Mouse (Mus musculus) hindbrain, embryonic 13.5 days (tissue): ENCODE data around the gene Galnt17. TPM values are rescaled to one million over a fixed set of nuclear protein-coding genes. Genes with fewer than 3 reads are reported as not detected.

ENCODE experiments used
- ATAC-seq: fragments of 200-750 bp; cut with Nextera tagmentation; 2 replicates; pipeline ENCODE4 v1.8.0; 2017; ENCODE audit warnings: moderate TSS enrichment; ENCODE audit not compliant: low FRiP score
- H3K27ac ChIP-seq: fragments of 300-500 bp; sonication (generic); 2 replicates; pipeline ENCODE4 v1.5.1; 2015; ENCODE audit warnings: inconsistent platforms, mild to moderate bottlenecking, moderate library complexity
- H3K27me3 ChIP-seq: fragments of 300-500 bp; sonication (generic); 2 replicates; pipeline ENCODE4 v1.6.1; 2015; ENCODE audit warnings: mild to moderate bottlenecking, inconsistent platforms
- H3K36me3 ChIP-seq: fragments of 300-500 bp; sonication (generic); 2 replicates; pipeline ENCODE4 v1.6.1; 2015; ENCODE audit warnings: mild to moderate bottlenecking, inconsistent platforms
- H3K4me1 ChIP-seq: fragments of 300-500 bp; sonication (generic); replicated peaks from 2 replicates; pipeline ENCODE4 v1.6.1; 2015; ENCODE audit warnings: inconsistent platforms
- H3K4me2 ChIP-seq: fragments of 300-500 bp; sonication (generic); 2 replicates; pipeline ENCODE4 v1.6.1; 2015; ENCODE audit warnings: inconsistent platforms, mild to moderate bottlenecking, moderate library complexity
- H3K4me3 ChIP-seq: fragments of 300-500 bp; sonication (generic); 2 replicates; pipeline ENCODE4 v1.5.1; 2015; ENCODE audit warnings: mild to moderate bottlenecking, inconsistent platforms
- H3K9ac ChIP-seq: fragments of 300-500 bp; sonication (generic); 2 replicates; pipeline ENCODE4 v1.6.1; 2015; ENCODE audit warnings: mild to moderate bottlenecking, inconsistent platforms
- H3K9me3 ChIP-seq: fragments of 300-500 bp; sonication (generic); 2 replicates; pipeline ENCODE4 v1.6.1; 2016; ENCODE audit warnings: inconsistent platforms
- WGBS: fragments of 180-500 bp; shearing (Covaris S2); methylation state at CpG from one replicate; pipeline ENCODE4 v1.1.7; 2015; 5-methylcytosine and 5-hydroxymethylcytosine counted together
- polyA plus RNA-seq: library from polyadenylated mRNA; unstranded; fragments of >200 nt; fragmentation: Nextera tagmentation; extraction: Ambion mirVana; gene quantifications from 2 replicates; pipeline ENCODE4 v1.2.1, GENCODE M21; 2015

Gene Galnt17
- 7.9 and 9.6 TPM in 2 replicates for polyA plus RNA-seq

DNA sequence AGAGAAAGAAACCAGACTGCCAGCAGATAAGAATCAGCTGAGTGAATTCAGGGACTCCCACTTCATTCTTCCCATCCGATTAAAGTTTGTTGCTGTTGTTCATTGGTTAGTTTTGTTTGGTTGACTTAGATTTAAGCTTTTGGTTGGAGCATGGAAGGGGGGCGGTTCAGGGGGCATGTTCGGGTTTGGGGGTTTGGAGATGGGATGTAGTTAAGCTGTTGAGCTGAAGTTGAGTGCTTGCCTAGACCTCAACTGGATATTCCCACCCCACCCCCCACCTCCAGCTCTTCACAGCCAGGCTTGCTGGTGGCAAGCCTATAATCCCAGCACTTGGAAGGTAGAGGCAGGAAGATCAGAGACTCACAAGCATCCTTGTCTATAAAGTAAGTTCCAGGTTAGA lies at the start of gene Galnt17:
Galnt17 (minus strand) TSS at position 101 of the 400 bp plus-strand sequence.
- 72% methylated on average over 3 of the region's 3 CpGs for WGBS
- peak within 1 kb of the TSS; percentile 91 for H3K4me2 ChIP-seq
- H3K27ac ChIP-seq: peak within 1 kb of the TSS; percentile 92

DNA sequence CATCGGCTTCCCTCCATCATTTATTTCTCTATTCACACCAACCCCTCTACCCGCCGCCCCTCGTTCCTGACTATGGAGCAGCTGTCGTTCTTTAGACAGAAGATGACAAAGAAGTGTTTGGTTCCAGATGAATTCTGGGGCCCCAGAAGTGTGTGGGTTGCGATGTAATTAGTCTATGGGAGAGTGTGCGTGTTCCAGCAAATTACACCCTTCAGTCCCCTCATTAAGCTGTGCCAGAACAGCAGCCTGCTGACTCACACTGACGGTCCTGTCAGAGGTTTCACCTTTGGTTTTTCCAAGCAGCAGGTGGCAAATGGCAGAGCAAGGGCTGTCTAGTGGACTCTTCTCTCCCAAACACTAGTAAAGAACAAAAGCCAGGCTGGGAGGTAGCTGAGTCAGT lies 26.2 kb upstream of the Galnt17 start:
- Histone ChIP-seq H3K4me1 (no peaks in the 10 kb centered on the region), H3K27me3 (no peaks in the 10 kb centered on the region), H3K9ac (no peak overlapping the region), H3K4me2 (no peak overlapping the region), H3K4me3 (no peak overlapping the region), H3K36me3 (no peaks in the 10 kb centered on the region), H3K27ac (no peak overlapping the region), H3K9me3 (no peaks in the 10 kb centered on the region)
- ATAC-seq: no peak
- WGBS: 57% methylated on average over 8 of the region's 8 CpGs

More for the DNA sequence above, at the start of gene Galnt17:
- H3K4me3 ChIP-seq: peak within 1 kb of the TSS; percentile 74
- no peak for ATAC-seq
- H3K36me3 ChIP-seq: no peaks in the 10 kb centered on the region
- H3K9ac ChIP-seq: peak within 1 kb of the TSS; percentile 84
- H3K4me1 ChIP-seq: peaks cover 30% of the 10 kb centered on the region
- no peaks in the 10 kb centered on the region for H3K9me3 ChIP-seq
- H3K27me3 ChIP-seq: peaks cover 22% of the 10 kb centered on the region

DNA sequence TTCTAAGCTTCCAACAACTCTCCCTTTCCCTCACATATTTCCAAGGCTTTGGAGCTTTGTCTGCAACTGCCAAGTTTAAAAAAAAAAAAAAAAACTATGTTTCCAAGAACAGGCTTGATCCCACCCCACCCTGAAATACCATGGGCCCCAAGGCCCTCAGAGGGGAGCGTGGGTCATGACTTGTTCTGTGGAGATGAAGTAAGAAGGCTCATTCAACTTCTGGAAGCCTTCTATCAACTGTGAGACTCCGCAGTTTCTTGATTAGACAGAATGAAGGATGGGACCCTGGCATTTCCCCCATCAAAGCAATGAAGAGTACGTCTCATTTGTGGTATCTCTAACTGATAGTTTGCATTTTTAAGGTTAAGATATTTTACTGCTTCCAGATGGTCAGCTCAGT lies 13.0 kb upstream of the Galnt17 start:
- no peak overlapping the region for H3K9ac ChIP-seq
- 81% methylated on average over 3 of the region's 3 CpGs for WGBS

DNA sequence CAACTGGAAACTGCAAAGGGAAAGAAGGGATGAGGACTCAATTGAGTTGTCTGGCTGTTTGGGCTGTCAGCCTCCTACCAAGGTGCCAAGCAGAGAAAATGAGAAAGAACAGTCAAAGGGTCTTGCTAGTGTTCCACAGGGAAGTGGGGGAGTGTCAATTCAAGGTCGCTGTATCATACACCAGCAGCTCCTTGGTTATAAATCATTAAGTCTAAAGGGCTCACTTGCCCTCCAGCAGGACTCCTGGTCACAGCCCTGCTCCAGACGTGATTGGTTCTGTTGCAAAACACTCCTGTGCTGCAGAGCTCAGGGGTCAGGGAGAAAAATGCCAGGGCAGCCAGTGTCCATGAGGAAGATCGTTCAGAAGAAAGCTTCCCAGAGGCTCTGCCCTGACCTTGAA lies 11.3 kb upstream of the Galnt17 start:
- WGBS: 68% methylated on average over 3 of the region's 3 CpGs
- no peaks in the 10 kb centered on the region for H3K36me3 ChIP-seq

More for the DNA sequence above, 13.0 kb upstream of the Galnt17 start:
- ATAC-seq: no peak
- H3K9me3 ChIP-seq: no peaks in the 10 kb centered on the region
- no peak overlapping the region for H3K27ac ChIP-seq
- no peaks in the 10 kb centered on the region for H3K27me3 ChIP-seq
- no peaks in the 10 kb centered on the region for H3K36me3 ChIP-seq
- H3K4me3 ChIP-seq: no peak overlapping the region
- H3K4me2 ChIP-seq: no peak overlapping the region
- H3K4me1 ChIP-seq: peaks cover 5% of the 10 kb centered on the region; the same call in 1 of the 2 replicates

DNA sequence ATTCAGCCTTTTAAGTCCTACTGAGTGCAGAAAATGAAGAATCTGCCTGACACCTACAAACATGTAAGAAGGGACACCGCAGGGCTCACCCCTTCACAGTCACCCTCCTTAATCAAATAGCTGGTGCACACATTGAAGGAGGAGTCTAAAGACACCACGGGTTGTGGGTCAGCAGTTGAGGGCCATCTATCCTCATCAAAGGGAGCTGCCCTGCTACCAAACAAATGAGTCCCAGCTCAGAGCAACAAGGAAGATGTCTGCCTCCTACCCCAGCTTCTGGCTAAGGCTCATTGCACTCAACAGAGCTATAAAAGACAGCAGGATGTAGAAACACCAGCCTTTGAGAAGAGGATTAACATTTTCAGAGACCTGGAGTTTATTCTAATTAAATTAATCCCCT lies 10.8 kb upstream of the Galnt17 start:
- WGBS: 55% methylated on average over 2 of the region's 2 CpGs
- H3K4me2 ChIP-seq: no peak overlapping the region
- ATAC-seq: no peak
- H3K4me3 ChIP-seq: no peak overlapping the region
- no peaks in the 10 kb centered on the region for H3K27me3 ChIP-seq
- H3K36me3 ChIP-seq: no peaks in the 10 kb centered on the region
- H3K9me3 ChIP-seq: no peaks in the 10 kb centered on the region
- peaks cover 5% of the 10 kb centered on the region; the same call in 1 of the 2 replicates for H3K4me1 ChIP-seq
- 0 out of 2 replicates have a peak overlapping the region, but pooled peaks have one; percentile 35 for H3K27ac ChIP-seq
- no peak overlapping the region for H3K9ac ChIP-seq

More for the DNA sequence above, 11.3 kb upstream of the Galnt17 start:
- H3K27ac ChIP-seq: no peak overlapping the region; the same call in 1 of the 2 replicates
- no peak overlapping the region for H3K9ac ChIP-seq
- peaks cover 5% of the 10 kb centered on the region; the same call in 1 of the 2 replicates for H3K4me1 ChIP-seq
- H3K4me2 ChIP-seq: no peak overlapping the region
- no peak for ATAC-seq
- H3K9me3 ChIP-seq: no peaks in the 10 kb centered on the region
- no peaks in the 10 kb centered on the region for H3K27me3 ChIP-seq
- H3K4me3 ChIP-seq: no peak overlapping the region

DNA sequence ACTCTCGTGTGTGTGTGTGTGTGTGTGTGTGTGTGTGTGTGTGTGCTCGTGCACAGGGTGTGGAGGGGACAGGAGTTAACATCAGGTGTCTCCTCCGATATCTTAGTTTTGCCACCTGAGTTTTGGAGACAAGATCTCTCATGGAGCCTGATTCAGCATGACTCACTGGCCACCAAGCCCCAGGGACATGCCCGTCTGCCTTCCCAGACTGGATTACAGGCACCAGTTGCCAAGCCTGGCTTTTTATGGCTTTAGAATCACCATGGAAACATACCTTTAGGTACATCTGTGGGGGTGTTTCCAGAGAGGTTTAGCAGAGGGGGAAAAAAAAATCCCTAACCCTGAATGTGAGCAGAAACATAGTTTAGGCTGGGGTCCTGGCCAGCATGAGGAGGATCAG lies 6.7 kb upstream of the Galnt17 start:
- no peaks in the 10 kb centered on the region for H3K9me3 ChIP-seq
- no peaks in the 10 kb centered on the region for H3K36me3 ChIP-seq
- H3K4me2 ChIP-seq: no peak overlapping the region
- H3K4me3 ChIP-seq: no peak overlapping the region
- no peak overlapping the region for H3K27ac ChIP-seq
- peaks cover 5% of the 10 kb centered on the region; the same call in 1 of the 2 replicates for H3K4me1 ChIP-seq
- H3K27me3 ChIP-seq: no peaks in the 10 kb centered on the region
- ATAC-seq: no peak
- no peak overlapping the region for H3K9ac ChIP-seq
- 73% methylated on average over 4 of the region's 4 CpGs for WGBS

DNA sequence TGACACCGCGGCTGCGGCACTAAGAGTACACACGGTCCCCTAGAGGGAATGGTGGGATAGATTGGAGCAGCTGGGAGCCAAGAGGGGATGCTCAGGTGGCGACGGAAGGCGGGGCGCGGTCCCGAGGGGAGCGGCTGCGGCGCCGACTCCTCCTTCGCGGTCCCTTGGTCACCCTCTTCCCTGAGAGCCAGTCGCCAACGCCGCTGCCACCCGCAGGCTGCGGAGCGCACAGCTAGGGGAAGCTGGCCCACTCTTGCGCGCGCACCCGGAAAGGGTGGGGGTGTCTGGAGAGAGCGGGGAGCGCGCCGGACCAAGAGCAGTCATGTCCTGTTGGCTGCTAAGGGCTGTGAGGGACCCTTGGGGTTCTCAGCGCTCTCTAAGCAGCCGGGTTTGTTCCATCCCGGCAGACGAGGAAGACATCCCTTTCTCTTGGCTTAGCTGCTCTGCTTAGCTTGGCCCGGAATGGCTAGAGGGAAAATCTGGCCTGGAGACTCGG lies 593 bp downstream of the Galnt17 start:
- H3K27me3 ChIP-seq: peaks cover 22% of the 10 kb centered on the region
- peak; percentile 91 for ATAC-seq
- H3K27ac ChIP-seq: peak overlapping the region; percentile 92
- no peaks in the 10 kb centered on the region for H3K9me3 ChIP-seq
- H3K4me2 ChIP-seq: peak overlapping the region; percentile 91
- H3K36me3 ChIP-seq: no peaks in the 10 kb centered on the region
- H3K4me1 ChIP-seq: peaks cover 30% of the 10 kb centered on the region
- under 1% methylated on average over 35 of the region's 36 CpGs for WGBS
- H3K4me3 ChIP-seq: peak overlapping the region; percentile 74
- peak overlapping the region; percentile 84 for H3K9ac ChIP-seq

DNA sequence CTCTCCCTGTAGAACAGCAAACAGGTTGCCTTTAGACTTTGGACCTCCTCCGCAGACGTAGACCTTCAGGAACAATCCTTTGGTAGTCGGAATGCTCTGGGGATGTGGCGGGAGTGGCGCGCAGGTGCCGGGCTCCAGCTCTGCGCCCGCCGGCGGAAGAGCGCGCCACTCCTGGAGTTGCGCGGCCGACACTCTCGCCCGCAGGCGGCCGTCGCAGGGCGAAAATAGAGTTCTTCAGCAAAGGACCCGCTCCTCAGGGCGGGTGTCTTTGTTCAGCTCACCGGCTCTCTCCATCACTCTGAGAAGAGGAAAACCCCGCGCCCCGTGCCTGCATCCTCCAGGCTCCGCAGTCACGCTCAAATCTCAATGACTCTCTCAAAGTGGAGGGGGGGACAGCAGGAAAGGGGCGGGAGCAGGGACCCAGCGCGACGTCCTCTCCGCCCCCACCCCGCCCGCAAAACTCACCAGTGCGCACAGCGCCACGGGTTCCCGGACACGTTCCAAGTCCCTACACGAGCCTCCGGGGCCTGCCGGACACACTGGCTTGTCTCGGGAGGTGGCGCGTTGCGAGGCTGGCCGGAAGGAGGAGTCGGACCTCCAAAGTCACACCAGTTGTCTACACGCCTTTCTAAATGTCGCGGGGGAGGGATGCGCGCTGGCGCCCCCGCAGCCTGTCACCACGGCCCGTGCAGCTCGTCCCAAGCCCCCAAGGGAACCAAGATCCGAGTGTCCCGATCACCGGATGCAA lies 1.2 kb downstream of the Galnt17 start:
- Histone ChIP-seq H3K36me3 (no peaks in the 10 kb centered on the region), H3K27me3 (peaks cover 22% of the 10 kb centered on the region), H3K9me3 (no peaks in the 10 kb centered on the region), H3K4me2 (peak overlapping the region; percentile 91), H3K4me1 (peaks cover 32% of the 10 kb centered on the region), H3K9ac (peak overlapping the region; percentile 84), H3K4me3 (peak overlapping the region; percentile 74), H3K27ac (peak overlapping the region; percentile 92)
- ATAC-seq: peak; percentile 66
- under 1% methylated on average over 64 of the region's 64 CpGs for WGBS

DNA sequence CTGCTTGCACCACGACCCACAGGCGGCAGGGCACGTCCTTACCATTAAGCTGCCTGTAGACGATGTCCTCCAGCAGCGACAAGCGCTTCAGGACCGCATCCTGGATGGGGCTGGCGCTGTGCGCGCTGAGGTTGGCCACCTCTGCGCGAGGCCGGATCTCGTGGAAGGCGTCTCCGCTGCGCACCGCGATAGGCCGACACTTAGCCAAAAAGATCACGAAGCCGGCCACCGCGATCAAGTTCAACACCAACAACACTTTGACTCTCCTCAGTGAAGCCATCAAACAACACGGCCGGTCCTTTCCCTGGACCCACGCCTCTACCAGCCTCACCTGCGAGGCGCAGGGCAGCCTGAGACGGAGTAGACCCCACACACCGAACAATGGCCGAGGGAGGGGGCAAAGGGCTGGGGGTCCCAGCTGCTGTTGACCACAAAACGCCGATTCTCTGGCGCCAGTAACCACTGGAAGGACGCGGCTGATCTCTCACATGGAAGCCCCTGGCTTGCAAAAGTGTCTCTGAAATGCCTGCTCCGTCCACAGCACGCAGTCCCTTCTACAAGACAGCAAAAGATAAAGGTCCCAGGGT lies 1.9 kb downstream of the Galnt17 start:
- under 1% methylated on average over 39 of the region's 39 CpGs for WGBS
- peaks cover 22% of the 10 kb centered on the region for H3K27me3 ChIP-seq
- peak overlapping the region; percentile 92 for H3K27ac ChIP-seq
- no peaks in the 10 kb centered on the region for H3K9me3 ChIP-seq
- H3K36me3 ChIP-seq: no peaks in the 10 kb centered on the region
- peaks cover 32% of the 10 kb centered on the region for H3K4me1 ChIP-seq
- no peak for ATAC-seq
- H3K4me2 ChIP-seq: peak overlapping the region; percentile 91
- H3K4me3 ChIP-seq: peak overlapping the region; percentile 74
- peak overlapping the region; percentile 84 for H3K9ac ChIP-seq

DNA sequence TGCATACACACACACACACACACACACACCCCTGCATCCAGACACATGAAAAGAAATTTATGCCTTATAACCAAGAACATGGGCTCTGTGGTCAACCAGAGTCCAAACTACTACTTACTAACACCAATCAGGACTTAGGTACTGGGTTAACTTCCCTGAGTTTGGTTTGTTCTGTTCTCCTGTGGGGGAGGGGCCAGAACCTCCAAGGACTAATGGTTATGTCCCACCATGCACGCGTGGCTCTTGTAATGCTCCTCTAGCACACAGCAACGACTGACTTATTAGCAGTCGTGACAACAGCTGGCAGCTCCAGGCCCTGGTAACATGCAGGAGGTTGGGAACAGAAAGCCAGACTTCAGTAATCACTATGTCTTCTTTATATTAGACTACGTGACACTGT lies 3.1 kb downstream of the Galnt17 start:
- Histone ChIP-seq H3K27ac (no peak overlapping the region), H3K4me1 (peaks cover 32% of the 10 kb centered on the region), H3K4me3 (peak overlapping the region; percentile 74), H3K9ac (0 out of 2 replicates have a peak overlapping the region, but pooled peaks have one; percentile 84), H3K27me3 (peaks cover 22% of the 10 kb centered on the region), H3K9me3 (no peaks in the 10 kb centered on the region), H3K4me2 (peak overlapping the region; percentile 91), H3K36me3 (no peaks in the 10 kb centered on the region)
- ATAC-seq: no peak
- 33% methylated on average over 5 of the region's 5 CpGs for WGBS

DNA sequence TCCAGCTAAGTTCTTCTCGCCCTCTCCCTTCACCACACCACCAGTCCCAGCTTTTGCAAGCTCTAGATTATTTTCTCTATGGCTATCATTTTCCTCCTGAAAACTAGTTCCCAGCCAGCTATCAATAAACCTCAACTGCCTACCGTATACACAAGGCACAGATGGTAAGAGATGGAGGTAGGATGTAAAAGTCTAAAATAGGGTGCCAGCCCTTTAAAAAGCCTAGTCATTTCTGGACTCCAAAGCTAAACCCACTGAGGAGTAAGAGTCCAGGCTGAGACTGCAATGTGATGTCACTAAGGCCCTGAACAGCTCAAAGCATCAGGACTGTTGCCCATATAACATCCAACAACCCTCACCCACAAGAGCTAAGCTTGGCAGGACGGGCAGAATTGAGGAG lies 6.8 kb downstream of the Galnt17 start:
- H3K9me3 ChIP-seq: no peaks in the 10 kb centered on the region
- H3K36me3 ChIP-seq: no peaks in the 10 kb centered on the region
- WGBS: 87% methylated on average over 3 of the region's 3 CpGs
- peaks cover 21% of the 10 kb centered on the region for H3K27me3 ChIP-seq
- no peak for ATAC-seq
- H3K4me3 ChIP-seq: no peak overlapping the region
- H3K4me1 ChIP-seq: peaks cover 29% of the 10 kb centered on the region
- no peak overlapping the region for H3K9ac ChIP-seq
- no peak overlapping the region for H3K4me2 ChIP-seq
- no peak overlapping the region for H3K27ac ChIP-seq

DNA sequence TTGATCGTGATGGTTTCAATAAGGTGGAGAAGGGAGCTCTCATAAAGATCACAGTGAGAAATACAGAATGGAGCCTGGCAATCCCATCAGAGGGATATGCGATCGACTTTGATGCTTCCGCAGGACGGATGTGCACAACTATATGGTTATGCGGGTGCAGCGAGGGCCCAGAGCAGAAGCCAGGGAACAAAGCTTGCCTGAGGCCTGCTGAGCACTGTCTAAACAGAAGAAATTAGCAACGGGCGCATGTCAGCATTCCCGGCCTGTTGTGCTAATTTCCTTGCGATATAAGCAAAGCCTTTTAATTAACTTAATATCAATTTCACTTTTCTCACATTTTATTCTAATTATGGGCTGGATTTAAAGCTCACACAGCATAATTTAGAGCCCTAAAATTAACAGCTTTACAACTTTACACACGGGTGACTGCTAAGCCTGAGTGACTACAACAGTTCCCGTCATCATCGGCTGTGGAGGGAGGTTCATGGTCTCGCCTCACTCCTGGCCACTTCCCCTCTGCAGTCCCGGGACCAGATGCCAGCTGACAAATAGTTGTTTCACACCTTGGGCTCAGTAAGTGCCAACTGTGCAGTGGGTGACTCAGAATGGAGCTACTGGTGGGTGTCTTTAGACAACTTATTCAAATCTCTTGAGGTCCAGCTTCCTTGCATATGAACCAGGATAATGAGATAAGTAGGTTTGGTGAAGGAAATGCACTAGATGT lies 14.4 kb downstream of the Galnt17 start:
- 78% methylated on average over 16 of the region's 16 CpGs for WGBS
- no peaks in the 10 kb centered on the region for H3K36me3 ChIP-seq
- no peak overlapping the region for H3K9ac ChIP-seq
- 0 out of 2 replicates have a peak, but pooled peaks cover 3% of the 10 kb centered on the region for H3K4me1 ChIP-seq
- H3K9me3 ChIP-seq: no peaks in the 10 kb centered on the region
- H3K27ac ChIP-seq: no peak overlapping the region; the same call in 1 of the 2 replicates
- no peaks in the 10 kb centered on the region for H3K27me3 ChIP-seq
- no peak overlapping the region for H3K4me3 ChIP-seq
- ATAC-seq: no peak
- H3K4me2 ChIP-seq: no peak overlapping the region
